Mouse (Mus musculus) cerebellum, adult 8-10 months (tissue): ENCODE measurements around the gene Lamb1.

Experiments
- DNase-seq: peaks from one replicate; pipeline ENCODE4 v3.0.0; 2022

Gene Lamb1

DNA sequence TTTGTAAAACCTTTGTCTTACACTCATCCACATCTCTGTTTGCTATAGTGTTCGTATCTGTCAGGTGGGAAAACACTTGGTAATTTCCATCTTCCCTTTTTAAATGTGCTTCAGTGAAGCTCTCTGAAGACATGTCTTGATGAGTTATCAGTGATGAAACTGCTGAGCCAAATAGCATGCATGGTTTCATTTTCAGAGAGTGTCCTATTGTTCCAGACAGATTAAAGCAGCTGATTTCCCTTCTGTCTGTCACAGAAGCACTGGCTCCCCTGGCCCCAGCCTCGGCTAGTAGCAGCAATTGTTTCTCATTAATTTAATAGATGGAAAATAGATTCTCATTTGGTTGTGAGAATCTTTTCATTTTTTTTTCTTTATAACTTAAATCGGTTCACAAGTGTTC, 25.9 kb downstream of the Lamb1 start:
- DNase-seq = no peak

DNA sequence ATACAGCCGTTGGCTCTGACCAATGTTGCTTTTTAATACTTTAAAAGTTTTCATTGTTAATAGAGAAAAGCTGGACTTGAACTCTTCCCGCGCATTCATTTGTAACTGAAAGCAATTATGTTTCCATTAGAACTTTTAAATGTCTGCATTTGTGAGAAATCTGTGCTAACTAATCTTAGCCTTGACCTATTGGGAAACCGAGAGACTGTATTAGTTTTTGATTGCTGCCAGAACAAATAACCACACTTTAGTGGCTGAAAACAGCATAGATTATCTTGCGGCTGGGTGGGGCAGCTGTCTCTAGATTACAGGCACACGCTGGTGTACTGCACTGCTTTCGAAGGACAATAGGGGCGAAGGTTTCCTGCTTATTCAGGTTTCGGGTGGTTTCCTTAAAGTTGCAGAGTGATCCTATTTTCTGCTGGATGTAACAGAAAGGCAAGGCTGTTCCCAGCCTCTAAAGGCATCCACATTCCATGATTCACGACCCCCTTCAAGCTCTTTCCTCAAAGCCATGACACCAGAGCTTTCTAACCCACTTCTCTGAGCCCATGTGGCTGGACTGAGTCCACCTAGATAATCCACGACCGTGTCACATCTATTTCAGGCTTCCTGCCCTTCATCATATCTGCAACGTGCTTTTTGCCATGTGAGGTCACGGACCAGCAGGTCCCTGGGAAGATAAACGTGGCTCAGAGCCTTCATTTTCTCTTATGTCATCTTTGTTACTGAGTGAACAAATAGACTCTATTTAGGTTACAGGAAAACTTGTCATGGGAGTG, 28.5 kb downstream of the Lamb1 start:
- DNase-seq = no peak

DNA sequence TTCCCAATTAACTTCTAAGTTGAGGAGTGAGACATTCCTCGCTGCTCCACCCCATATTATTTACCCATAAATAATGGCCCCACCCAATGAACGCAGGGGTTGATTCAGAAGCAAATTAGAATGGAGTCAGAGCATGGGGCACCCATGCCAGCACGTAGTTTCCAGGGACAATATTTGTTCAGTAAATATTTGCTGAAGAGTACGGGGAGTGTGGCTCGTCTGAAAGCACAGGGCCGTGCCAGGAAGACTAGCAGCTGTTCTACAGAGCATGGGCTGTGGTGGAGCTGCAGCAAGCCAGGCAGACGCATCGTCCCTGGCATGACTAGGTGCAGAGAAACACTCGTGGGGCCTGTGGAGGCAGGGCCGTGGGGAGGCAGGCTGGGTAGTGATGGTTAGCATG, 29.5 kb downstream of the Lamb1 start:
- DNase-seq = no peak

DNA sequence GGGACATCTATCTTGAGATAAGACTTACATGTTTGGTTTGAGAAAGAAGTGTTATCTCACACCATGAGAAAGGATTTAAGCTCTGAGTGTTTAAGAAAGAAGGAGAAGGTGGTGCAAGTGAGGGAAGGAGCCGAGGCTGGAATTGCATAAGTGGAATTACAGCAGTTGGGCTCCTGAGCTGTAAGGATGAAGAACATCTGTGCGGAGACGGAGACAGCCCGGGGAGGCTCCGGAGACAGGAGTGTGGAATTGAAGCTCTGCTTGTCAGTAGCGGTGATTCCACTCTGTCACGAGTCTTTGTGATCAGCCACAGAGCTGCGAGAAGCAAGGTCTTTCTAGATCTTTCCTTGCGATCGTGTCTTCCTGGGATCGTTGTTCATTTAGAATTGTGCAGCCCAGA, 30.0 kb downstream of the Lamb1 start:
- no peak for DNase-seq

DNA sequence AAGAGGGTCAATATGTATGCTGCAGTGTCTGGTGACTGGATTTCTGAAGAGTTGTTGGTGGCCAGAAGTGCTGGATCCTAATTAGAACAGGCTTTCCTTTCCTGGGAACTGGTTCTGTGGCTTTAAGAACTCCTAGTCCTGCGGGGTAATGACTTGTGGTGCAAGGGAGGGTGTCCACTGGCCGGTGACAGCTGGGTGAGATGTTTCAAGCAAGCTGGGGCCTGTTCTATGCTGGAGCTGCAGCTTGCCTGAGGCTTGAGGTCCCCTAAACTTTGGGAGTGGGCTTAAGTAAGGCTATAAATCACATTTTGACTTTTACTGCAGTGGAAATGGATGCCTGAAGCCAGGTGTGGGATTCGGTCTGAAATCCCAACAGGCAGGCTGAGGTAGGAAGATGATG, 30.5 kb downstream of the Lamb1 start:
- no peak for DNase-seq

DNA sequence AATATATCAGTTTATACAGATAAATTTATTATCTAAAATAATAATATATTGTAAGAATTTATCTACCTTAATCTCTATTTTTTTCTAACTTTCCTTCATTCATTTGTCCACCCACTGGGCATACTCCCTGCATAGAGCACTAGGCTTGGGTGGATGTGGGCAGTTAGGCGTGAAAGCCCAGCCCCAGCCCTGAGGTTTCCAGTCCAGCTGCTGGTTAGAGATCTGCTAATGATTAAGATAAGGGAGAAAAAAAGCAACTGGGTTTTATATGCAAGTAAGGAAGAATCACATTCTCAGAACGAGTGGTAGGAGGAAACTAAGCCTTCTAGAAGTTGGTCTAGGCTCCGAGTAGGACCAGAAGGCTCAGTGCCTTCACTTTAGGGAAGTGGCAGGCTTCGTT, 31.1 kb downstream of the Lamb1 start:
- no peak for DNase-seq

DNA sequence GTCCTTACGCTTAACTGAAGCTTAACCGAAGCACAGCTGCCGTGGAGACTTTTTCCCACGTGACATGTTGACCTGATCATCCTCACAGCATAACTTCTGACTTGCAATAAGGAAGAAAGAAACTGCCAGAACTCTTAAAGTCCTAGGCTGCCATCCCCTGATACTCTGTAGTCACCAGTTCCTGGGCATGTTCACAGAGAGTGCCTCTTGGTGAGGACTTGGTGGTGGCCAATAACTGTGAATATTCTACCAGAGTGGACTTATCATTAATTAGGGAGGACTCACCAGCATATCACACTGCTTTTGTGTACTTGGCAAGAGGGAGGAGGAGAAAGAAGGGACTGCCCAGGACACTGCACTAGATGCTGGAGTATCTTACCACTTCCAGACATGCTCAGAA, 33.1 kb downstream of the Lamb1 start:
- no peak for DNase-seq

DNA sequence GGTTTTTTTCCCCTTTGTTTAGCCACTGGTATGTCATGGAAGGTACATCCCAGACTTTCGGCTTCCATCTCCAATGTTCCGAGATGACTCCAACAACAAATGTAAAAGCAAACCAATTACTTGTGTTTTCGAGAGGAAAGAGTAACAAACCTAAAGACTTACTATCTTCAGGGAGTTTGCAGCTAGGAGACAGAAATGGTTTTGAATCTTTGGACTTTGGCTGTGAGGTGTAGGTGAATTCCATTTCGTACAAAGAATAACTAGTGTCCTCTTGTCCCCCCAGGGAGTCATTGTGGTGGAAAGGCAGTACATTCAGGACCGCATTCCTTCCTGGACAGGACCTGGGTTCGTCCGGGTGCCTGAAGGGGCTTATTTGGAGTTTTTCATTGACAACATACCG, 33.5 kb downstream of the Lamb1 start:
- no peak for DNase-seq

DNA sequence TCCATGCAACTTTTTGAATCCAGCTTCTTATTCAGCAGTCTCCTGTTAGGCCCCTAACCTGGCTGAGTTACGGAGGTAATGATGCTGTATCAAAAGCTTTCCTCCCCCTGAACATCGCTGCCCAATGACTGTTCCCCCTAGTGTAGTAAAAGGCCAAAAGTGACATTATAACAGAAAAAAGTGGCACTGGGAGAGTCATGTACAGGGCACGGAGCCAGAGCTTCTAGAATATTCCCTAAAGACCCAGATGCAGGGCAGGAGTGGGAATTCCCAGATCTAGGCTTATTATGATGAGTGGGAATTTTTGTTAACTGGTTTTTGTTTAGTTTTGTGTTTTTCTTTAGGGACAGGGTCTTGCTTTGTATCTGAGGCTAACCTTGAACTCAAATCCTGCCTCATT, 34.1 kb downstream of the Lamb1 start:
- DNase-seq = no peak

DNA sequence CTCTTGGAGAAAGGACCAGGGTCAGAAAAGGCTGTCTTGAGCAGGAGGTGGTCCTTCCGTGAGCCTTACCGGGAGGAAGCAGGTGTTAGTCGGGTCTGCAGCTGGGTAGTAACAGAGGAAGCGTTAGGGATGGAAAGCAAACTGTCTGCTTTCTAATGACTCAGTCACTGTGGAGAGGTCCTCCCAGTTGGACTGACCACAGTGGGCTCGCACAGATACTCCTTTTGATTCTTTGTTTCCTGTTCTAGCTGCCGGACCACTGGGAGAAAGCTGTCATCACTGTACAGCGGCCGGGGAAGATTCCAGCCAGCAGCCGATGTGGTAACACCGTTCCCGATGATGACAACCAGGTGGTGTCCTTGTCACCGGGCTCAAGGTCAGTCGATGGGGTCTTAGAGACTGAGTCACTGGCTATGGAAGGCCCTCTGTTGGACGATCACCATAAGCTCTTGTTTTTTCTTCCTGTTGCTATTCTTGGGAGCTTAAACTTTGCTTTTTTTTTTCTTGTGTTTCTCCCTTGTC, 34.7 kb downstream of the Lamb1 start:
- DNase-seq = no peak

DNA sequence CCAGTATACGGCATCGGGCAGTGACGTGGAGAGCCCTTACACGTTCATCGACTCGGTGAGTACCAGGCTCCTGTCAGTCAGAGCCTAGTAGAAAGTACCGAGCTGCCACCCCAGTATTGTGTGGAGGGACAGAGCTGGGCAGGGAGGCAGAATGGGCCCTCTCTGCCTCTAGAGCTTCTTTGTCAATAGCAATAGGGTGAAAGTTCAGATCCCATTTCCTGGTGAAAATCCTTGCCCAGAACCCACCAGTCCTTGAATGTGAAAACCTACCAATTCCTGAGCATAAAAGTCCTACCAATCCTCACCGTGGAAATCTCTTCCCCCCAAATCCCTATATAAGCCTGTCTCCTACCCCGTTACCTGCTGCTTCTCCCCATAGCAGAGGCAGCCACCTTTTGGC, 35.2 kb downstream of the Lamb1 start:
- no peak for DNase-seq

DNA sequence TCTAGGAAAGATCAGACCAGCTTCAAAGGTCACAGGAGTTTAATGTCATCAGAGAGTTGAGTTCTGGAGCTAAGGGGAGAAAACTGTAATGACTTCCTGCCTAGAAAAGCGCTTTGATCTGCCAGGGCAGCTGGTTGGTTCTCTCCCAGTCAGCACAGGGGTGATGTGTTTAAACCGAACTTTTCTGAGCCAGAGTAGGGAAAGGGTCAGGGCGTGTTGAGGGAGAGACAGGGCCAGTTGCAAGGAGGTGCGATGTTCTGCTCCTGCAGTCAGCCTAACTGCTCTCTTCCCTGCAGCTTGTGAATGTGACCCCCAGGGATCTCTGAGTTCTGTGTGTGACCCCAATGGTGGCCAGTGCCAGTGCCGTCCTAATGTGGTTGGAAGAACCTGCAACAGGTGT, 37.2 kb downstream of the Lamb1 start:
- no peak for DNase-seq

DNA sequence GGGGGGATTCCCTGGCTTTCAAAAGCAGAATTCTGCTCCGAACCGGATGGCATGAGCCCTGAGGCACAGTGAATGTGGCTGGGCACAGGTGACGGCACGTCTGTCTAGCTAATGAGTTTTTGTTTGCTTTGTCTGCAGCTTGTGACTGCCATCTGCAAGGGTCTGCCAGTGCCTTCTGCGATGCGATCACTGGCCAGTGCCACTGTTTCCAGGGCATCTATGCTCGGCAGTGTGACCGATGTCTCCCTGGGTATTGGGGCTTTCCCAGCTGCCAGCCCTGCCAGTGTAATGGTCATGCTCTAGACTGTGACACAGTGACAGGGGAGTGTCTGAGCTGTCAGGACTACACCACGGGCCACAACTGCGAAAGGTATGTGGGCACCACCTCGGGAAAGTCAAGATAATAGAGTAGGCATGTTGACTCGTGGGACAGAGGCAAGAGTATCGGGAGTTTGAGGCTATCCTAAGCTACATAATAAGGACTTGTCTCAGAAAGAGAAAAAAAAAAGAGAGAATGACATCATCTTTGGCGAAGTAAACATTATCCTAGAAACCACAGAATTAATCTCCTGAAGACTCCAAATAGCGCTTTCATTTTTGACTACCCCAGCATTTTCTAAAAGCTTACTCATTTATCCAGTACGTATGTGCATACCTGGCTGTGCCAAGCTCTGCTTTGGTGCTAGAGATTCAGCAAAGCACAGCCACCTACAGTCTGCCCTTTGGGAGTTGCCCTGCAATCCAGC, 37.9 kb downstream of the Lamb1 start:
- no peak for DNase-seq

DNA sequence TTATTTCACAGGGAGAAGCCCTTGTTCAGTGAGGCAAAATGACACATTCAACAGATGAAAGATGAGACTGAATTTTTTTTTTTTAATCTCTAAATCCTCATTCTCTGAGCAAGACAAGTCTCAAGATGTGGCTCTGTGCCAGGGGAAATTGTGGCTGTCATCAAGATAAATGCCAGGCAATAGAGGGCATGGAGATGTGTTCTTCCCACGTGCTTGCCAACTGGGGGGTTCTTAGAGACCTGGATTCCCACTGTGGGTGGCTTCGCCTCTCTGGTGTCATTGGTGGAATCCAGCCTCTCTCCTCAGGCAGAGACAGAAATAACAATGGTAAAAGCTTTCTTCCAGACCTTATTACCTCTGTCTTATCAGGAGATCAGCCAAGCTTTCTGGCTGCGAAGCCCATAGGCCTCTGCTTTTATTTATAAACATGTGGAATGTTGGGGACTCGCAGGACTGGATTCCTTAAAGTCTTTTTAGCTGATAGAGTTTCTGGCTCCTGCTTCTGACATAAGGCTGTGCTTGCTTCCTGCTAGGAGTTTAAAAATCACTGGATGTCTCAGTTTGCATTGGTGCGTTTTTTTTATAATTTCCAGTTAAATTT, 41.1 kb downstream of the Lamb1 start:
- no peak for DNase-seq

DNA sequence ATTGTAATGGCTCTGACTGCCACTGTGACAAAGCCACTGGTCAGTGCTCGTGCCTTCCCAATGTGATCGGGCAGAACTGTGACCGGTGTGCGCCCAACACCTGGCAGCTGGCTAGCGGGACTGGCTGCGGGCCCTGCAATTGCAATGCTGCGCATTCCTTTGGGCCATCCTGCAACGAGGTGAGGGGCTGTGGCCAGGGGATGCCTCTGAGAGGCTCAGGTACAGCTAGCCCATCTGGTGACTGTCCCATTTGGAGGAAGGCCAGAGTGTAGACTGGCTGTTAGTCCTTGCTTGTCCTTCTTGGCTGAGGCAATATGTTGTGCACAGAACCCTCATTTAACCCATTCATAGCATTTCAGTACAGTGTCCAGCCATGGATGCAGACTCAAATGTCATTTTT, 42.0 kb downstream of the Lamb1 start:
- no peak for DNase-seq

DNA sequence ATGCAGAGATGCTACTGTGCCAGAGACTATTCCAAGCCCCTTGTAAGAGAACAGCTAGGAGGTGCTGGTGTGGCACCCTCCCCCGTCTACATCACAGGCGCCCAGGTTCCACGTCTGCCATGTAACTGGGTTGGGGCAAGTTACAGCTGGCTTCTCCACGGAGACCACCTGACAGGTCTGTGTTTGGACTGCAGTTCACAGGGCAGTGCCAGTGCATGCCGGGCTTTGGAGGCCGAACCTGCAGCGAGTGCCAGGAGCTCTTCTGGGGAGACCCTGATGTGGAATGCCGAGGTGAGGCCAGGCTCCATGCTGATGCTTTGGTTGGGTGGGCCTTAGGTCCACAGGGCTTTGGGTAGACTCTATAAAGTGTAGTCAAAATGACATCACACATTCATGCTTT, 42.7 kb downstream of the Lamb1 start:
- DNase-seq = no peak

DNA sequence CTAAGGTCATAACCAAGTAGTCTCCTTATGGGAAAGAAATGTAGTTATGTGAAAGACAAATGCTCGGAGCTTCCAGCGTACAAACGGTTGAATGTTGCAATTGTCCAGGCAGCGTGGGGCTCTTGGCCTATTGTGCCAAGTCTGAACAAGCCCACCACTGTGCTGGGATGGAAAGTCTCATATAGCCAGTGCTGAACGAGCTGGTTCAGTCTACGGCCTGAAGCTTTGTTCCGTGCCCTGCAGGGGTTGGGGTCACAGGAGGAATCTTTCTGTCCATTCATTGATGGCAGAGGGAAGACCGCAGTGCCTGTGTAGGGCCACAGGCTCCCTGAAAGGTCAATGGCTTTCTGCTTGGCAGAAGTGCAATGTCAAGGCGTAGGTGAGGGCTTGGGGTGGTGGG, 45.7 kb downstream of the Lamb1 start:
- no peak for DNase-seq

DNA sequence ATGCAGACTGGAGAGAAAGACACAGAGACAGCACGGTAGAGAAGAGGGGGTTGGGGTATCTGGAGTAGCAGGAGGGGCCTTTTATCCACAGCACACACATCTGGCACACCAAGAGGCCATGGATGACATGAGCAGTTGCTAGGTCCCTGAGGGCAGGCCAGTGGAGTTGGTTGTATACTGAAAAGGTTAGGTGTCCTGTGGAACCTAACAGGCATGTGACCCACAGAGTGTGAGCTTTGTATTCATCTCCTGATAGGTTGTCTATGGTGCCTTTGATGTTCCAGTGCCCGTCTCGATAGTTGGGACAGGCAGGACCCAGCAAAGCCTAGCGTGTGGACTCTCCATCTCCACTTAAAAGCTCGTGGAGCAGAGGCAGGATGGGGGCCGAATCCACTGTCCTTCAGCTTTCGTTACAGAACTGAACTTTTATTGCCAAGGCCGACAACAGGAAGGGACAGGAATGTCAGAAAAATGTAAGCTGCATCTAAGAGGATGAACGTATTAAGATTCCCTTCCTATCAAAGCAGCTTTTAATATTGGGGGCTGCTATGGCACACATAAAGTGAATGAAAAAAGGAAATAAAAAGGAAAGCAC, 46.7 kb downstream of the Lamb1 start:
- DNase-seq = no peak

DNA sequence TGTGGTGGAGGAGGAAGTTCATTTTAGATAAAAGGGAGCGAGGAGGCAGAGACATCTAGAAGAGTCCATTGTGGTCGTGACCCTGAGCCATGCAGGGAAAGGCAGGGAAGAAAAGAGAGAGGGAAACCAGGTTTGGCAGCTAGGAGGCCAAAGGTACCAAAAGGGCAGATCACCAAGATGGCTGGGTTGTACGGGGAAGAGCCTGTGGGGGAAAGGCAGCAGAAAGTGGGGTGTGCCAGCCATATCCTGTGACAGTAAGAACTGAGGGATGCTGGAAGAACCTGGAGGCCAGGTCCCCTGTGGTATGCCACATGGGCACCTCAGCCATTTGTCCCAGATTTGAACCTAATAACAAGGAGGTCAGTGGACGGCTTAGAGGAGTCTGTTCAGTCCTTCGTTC, 47.2 kb downstream of the Lamb1 start:
- no peak for DNase-seq

DNA sequence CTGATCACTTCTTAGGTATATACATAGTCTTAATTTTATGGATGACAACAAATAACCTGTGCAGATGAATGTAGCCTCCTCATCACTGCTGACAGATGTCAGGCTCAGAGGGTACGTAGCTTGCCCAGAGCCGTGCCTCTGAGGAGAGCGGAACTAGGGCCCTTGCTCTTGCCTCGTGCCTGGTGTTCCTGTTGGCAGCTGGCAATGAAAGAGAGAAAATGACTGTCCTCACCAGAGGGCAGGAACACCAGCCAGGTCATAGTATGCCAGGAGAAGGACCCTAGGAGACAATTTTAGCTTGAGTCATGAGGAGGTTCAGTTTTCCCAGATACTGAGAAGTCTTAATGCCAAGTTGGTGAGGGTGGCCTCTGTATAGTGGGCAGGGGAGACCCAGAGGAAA, 48.1 kb downstream of the Lamb1 start:
- DNase-seq = no peak

DNA sequence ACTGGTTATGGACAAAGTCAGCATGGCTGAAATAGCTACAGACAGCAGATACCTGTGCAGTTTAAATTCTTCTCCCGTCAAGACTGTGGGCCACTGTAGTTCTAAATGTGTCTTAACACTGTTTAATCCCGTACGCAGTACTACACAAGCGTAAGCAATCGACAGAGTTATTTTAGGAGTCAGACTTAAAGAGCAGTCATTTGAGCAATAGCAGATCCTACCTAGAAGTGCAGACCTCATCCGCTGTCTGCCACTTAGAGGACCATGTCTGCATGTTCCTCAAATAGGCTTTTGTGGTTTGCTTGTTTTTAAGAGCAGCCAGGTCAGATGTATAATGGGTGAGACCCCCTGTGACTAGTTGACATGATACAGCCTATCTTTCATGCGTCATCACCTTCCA, 49.3 kb downstream of the Lamb1 start:
- no peak for DNase-seq

DNA sequence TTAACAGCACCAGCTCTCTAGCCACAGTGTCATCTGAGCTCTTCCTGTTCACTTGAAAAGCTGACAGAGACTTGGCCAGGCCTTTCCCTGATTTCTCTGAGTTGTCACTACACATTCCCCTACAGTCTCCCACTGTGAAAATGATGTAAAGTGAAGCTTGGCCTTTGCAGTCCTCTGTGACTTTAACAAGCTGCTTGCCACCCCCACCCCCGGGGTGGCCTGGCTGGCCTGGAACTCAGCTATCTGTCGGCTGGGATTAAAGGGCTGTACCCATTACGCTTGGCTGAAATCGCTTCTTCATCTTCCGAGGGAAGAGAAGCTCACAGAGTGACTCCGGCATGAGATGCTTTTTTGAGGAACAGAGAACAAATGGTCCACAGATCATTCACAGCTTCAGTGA, 50.9 kb downstream of the Lamb1 start:
- DNase-seq = no peak

DNA sequence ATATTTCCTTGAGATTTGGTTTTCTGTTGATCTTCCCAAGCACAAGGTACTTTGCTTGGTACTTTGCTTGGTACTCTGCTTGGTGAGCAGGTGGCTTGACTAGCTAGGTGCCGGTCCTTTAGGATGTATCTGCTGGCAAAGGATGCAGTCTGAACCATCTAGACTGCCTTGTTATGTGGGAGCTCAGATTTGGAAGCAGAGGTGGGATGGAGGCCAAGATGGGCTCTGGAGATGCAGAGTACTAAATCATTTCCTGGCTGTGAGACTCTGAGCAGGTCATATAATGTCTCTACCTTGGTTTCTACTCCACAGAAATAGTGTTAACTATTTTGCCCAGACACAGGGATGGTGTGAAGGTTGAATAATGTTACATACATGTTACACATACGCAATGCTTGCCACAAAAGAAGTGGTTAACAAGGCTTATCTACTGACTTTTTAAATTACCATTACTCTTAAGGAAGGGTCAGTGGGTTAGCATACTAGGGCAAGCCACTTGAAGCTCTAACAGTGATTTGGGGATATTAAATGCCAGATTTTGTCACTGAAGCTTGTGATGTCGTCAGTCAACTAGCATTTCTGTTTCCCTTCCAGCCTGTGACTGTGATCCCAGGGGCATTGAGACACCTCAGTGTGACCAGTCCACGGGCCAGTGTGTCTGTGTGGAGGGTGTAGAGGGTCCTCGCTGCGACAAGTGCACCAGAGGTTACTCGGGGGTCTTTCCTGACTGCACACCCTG, 52.8 kb downstream of the Lamb1 start:
- no peak for DNase-seq
